Mouse (Mus musculus) E14TG2a.4 (cell line): ENCODE data around the gene Ggcx.

ENCODE experiments used
- CTCF ChIP-seq: conservative IDR thresholded peaks from 2 replicates; pipeline ENCODE4 v1.5.1; 2014; ENCODE audit warnings: low read length
- POU5F1 ChIP-seq: IDR thresholded peaks from 2 replicates; pipeline ENCODE4 v1.6.1; 2014; ENCODE audit warnings: low read length, borderline replicate concordance

GRCm38 (mm10) chr6:72410518-72410917 lies 3.6 kb upstream of the Ggcx start:
- TF ChIP-seq CTCF (no peak), POU5F1 (no peak)
